Mouse (Mus musculus) urinary bladder, postnatal 25 days (tissue): ENCODE results near the gene Dxo.

ENCODE experiments used
- DNase-seq: peaks from one replicate; pipeline ENCODE4 v3.0.0; 2022; ENCODE audit warnings: low spot score

Gene Dxo

DNA sequence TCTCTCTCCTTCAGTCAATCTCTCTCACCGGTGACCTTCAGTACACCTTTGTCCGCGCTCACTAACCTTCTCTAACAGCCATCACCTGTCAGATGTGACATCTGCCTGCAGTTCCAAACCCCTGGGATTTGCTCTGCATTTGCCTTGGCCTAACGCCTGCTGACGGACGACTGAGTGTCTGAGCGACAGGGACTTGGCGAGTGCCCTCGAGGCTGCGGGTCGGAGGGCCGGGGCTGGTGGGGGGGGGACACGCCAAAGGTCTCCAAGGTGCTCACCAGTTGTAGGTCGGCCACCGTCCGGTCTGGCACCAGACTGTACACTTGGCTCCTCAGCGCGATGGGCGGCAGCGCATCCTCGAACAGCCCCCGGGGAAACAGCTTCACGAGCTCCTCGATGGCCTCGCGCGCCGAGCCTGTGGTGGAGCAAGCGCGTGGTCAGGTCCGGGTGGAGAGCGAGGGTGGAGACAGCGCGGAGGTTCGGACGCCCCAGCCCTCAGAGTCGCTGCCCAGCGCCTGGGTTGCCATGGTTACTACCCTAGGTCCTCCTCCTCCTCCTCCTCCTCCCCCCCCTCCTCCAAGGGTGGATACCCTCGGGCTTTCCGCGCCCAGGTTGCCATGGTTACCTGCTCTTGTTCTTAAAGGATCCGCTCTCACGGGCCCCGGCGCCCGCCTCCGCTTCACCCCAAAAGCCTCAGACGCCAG, 514 bp upstream of the Dxo start:
- DNase-seq, result no peak

DNA sequence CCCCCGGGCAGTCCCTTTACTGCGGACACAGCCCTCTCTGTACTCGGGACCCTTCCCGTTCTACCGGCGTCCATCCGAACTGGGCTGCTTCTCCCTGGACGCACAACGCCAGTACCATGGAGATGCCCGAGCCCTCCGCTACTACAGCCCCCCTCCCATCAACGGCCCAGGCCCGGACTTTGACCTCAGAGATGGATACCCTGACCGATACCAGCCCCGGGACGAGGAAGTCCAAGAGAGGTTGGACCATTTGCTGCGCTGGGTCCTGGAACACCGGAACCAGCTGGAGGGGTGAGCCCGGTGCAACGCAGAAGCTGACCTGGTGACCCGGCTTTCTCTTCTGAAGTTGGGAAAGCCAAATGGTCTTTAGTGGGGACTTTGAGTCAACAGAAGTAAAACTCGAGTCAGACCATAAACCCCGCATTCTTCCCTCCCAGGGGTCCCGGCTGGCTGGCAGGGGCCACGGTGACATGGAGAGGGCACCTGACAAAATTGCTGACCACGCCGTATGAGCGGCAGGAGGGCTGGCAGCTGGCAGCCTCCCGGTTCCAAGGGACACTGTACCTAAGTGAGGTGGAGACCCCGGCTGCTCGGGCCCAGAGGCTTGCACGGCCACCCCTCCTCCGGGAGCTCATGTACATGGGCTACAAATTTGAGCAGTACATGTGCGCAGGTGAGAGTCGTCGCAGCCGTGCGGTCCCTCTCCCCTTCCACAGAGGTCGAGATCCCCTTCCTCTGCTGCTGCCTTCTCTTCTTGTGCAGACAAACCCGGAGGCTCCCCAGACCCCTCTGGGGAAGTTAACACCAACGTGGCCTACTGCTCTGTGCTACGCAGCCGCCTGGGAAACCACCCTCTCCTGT, 875 bp downstream of the Dxo start:
- no peak for DNase-seq

- no peak for DNase-seq
Measured at GRCm38 (mm10) chr17:34838785-34839184, 2.0 kb downstream of the Dxo start.

GRCm38 (mm10) chr17:34840736-34841307, 4.0 kb downstream of the Dxo start:
- no peak for DNase-seq

DNA sequence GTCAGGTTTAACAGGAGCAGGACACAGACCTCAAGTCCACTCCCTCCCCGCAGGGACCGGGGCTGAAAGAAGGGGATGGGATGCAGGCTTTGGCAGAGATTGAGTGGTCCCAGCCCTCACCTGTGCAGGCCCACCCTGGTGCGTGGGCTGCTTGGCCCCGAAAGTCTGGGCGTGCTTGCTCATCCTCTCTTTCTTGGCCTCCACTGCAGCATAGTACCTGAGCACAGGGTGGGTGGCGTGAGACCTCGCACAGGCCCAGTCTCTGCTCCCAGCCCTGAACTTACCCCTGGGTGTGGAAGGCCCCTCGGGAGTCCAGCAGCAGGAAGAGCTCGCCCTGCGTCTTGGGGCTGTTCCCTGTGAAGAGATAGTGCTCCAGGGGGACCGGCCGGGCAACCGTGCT, 8.1 kb downstream of the Dxo start:
- no peak for DNase-seq

- DNase-seq, result no peak
Measured at GRCm38 (mm10) chr17:34847192-34847591, 10.4 kb downstream of the Dxo start.

DNA sequence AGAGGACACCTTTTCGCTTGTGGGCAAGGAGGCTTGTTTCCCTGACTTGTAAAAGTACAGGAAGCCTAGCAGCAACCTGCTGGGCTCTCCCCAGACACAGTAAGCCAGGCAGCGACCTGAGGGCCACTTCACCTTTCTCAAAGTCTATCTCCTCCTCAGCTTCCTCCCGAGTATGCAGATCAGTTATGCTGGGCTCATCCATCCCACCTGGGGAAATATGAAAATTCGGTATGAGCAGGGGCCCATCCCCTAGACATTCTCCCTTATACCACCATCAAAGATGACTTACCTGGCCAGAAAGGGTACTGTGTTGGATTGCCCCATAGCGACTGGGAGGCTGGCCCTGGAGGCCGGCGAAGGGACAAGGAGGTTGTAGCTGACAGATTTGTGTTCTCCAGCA, 10.8 kb downstream of the Dxo start:
- no peak for DNase-seq

DNA sequence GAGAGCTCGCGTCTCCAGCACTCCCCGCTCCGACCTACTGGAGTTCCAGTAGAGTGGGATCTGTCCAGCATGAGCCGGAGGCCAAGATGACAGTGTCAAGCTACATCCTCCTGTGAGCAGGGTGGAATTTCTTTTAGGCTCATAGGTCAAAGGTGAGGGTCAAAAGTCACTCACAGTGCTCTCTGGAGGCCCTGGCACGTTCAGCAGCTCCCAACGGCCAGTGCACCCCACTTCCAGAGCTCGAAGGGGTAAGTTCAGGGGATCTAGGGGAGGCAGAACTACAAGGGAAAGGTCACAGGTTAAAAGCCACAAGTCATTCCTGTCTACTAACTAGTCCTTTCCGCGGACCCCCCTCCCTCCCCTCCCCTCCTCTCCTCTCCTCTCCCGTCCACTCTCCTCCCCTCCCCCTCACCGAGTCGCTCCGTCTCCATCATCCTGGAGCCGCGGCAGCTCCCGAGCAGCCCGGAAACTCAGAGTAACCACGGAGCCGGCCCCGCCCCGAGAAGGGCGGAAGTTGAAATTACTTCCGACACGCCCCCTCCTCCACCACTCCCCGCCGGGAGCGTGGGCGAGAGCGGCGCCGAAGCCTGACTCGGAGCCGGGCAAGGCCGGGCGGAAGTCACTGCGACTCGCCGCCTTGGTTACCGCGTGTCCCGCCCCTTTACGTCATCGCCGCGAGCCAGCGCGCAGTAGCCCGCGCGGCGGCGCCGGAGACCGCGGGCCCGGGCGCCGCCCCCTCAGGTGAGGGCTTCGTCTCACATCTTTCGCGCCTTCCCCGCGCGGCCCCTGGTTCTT, 13.1 kb downstream of the Dxo start, which contains the start of the genes Skiv2l and Nelfe:
TSS of gene Skiv2l (minus strand) at position 489 of the 795 bp plus-strand sequence.
TSS of gene Nelfe (plus strand) at position 670 of the 795 bp plus-strand sequence.
- DNase-seq, result peak; percentile 97

DNA sequence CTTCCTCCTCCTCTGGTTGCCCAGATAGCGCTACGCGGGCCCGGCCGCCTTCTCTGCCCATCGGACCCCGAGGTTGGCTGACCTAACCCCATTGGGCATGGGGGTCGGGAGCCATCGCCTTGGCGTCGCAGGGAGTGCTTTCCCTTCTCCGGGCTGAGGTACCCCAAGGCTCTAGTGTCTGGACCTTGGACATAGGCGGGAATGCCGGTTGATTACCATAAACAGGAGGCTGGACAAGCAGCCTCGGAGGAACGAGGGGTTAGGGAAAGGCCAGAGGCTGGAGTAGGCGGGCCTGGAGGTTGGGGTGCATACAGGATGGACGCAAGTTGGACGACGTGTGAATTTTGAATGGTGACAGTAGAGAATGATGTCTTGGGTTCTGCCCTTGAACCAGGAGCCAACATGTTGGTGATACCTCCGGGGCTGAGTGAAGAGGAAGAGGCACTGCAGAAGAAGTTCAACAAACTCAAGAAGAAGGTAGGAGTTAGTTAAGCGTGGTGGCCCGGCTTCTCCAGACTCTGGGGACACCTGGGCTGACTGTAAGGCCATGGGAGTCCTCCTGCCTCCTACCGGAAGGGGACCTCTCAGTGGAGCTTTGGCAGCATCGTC, 13.8 kb downstream of the Dxo start:
- DNase-seq, result no peak

GRCm38 (mm10) chr17:34853511-34853910, 16.7 kb downstream of the Dxo start:
- DNase-seq, result no peak

GRCm38 (mm10) chr17:34854761-34855160, 17.9 kb downstream of the Dxo start:
- DNase-seq, result no peak

GRCm38 (mm10) chr17:34855825-34856224, 19.0 kb downstream of the Dxo start:
- peak; percentile 52 for DNase-seq

- no peak for DNase-seq
Measured at GRCm38 (mm10) chr17:34858670-34859069, 21.9 kb downstream of the Dxo start.

DNA sequence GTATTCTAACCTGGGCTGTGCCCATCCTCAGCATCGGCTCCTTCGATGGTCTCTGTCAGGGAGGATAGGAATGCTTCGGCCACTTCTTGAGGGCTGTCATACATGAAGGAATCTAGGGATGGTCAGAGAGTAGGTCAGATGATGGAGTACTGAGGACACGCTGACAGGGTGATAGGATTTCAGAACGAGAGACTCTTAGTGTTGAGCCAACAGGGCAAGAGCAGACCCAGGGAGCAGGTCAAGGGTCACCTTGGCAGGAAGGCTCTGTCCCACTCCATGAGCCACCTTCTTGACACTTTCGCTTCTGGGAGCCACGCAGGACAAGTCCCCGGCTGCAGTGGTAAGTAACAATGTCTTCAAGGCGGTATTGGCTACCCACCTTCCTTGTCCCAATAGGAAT, 23.7 kb downstream of the Dxo start:
- no peak for DNase-seq

GRCm38 (mm10) chr17:34861704-34862415, 25.0 kb downstream of the Dxo start:
- DNase-seq, result peak; percentile 17

GRCm38 (mm10) chr17:34862416-34863081, 25.7 kb downstream of the Dxo start, which contains the start of gene Cfb:
Gene Cfb (minus strand): TSS chr17:34862518.
- DNase-seq, result no peak

DNA sequence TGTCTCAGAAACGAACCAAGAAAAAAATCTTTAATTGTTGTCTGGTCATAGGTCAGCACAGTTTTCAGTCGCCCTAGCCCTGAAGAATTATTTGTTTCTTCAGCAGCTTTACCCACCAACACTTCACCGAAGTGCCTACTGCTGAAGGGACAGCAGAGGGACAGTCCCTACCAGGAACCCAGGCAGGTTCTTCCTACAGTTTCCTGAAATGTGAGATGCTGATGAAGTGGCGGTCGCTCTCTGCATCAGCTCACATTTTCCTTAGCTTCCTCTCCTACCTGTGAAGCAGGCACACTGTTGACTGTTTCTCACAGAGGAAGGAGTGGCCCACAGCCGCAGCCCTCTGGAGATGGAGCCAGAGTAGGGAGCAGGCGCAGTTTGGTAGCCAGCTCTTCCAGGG, 29.2 kb downstream of the Dxo start:
- no peak for DNase-seq

GRCm38 (mm10) chr17:34874321-34874720, 37.5 kb downstream of the Dxo start:
- no peak for DNase-seq

- DNase-seq, result no peak
Measured at GRCm38 (mm10) chr17:34879336-34879879, 42.6 kb downstream of the Dxo start, which contains the start of gene Zbtb12. Gene Zbtb12 (plus strand): TSS chr17:34879483.

GRCm38 (mm10) chr17:34881166-34881565, 44.3 kb downstream of the Dxo start:
- DNase-seq, result no peak
